Mouse (Mus musculus) kidney, postnatal 14 days (tissue): ENCODE measurements around the gene Os9.
"Not testable (repeated sequence)": the region's sequence is repeated elsewhere in the genome, so short reads cannot be mapped to it uniquely, and the experiment has no call there.

ENCODE experiments used
- DNase-seq: peaks from one replicate; pipeline ENCODE4 v3.0.0; 2022; ENCODE audit warnings: mixed read lengths

Os9 gene

DNA sequence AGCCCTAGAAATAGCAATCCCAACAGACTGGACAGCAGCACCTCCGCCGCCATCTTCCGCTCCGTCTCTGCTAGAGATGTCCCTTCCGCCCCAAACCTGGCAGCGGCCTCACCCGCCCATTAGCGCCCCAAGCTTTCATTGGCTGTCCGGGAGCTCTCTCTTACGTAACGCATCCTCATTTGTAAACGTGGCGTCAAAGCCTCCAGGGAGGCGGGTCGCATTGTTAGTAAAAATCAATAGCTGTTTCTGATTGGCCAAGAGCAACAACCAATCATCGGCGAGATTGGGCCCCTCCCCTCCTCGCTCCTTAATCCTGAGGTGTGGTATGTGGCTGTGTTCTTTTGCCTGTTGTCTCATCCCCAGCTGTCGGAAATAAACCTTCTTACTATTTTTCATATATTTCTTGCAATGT, at the start of gene Os9:
TSS of gene Os9 (minus strand) at position 66 of the 412 bp plus-strand sequence.
- DNase-seq: peak; percentile 98

DNA sequence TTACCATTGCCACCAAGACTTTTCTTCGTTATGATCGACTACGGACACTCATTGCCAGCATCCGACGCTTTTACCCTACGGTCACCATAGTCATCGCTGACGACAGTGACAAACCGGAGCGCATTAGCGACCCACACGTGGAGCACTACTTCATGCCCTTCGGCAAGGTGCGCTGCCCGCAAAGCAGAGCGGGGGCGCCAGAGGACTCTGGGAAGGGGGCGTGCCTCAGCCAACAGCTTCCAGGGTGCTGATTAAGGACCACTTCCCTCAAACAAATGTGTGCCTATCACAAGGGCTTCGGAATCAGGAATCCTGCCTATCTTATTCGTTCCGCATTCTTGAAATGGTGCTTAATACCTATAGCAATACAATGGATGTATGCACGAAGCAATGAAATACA, 49.1 kb upstream of the Os9 start:
- no peak for DNase-seq

DNA sequence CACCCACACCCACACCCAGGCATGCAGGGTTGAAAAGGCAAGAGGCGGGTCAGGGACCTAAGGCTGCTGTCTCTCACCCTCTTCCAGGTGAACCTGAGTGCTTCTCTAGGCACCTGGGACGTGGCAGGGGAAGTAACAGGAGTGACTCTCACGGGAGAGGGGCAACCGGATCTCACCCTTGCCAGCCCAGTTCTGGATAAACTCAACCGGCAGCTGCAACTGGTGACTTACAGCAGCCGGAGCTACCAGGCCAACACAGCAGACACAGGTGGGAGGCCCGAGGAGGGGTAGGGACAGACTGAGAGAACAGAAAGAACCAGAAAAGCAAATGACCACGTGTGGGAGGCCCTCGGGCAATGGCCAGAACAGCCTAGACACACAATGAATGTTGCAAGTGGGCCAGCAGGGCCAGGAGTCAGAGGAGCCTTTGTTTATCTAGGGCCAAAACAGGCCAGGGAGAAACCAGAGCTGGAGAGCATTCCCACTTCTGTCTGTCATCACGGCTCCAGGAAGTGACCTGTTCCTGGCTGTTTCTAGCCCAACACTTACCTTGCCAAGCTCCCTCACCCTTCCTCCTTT, 46.8 kb upstream of the Os9 start:
- DNase-seq: no peak

DNA sequence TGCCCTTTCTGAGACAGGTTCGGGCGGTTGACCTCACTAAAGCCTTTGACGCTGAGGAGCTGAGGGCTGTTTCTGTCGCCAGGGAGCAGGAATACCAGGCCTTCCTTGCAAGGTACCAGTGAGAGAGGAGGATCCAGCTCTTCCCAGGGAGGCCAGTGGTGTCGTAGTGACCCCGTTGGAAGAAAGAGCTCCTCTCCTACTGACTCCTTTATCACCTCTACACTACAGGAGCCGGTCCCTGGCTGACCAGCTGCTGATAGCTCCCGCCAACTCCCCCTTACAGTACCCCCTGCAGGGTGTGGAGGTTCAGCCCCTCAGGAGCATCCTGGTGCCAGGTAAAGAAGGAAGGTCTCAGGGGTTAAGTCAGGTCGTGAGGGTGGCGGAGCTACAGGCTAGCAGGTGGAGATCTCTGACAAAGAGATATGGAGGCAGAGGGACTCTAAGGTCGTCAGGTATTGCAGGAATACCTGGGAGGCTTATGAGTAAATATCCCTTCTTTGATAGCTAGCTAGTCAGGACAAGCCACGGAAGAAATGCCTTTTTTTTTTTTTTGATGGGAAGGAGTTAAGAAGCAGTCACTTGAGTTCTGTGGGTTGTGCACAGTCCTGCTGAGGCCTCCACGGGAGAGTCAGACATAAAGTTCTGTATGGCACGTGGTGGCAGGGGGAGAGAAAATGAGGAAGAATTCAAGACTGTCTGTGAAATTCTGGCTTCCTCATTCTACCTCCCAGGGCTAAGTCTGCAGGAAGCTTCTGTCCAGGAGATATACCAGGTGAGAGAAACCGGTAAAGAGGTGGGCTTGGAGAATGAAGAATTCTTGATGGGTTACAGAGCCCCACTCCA, 46.1 kb upstream of the Os9 start:
- no peak for DNase-seq

DNA sequence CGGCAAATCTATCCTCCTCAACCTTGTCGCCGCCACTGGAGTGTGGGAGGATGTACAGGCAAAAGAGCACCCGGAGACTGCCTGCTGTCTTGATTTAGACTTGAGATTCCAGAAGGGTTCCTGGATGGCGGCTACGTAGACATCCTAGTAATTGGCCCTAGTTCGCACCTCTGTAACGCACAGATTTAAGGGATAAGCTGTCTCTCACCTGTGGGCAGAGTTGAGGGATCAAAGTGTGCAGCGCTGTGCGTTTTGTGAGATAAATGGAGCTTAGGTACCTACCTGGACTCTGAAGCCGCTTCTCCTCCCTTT, 45.4 kb upstream of the Os9 start:
- DNase-seq: no peak

DNA sequence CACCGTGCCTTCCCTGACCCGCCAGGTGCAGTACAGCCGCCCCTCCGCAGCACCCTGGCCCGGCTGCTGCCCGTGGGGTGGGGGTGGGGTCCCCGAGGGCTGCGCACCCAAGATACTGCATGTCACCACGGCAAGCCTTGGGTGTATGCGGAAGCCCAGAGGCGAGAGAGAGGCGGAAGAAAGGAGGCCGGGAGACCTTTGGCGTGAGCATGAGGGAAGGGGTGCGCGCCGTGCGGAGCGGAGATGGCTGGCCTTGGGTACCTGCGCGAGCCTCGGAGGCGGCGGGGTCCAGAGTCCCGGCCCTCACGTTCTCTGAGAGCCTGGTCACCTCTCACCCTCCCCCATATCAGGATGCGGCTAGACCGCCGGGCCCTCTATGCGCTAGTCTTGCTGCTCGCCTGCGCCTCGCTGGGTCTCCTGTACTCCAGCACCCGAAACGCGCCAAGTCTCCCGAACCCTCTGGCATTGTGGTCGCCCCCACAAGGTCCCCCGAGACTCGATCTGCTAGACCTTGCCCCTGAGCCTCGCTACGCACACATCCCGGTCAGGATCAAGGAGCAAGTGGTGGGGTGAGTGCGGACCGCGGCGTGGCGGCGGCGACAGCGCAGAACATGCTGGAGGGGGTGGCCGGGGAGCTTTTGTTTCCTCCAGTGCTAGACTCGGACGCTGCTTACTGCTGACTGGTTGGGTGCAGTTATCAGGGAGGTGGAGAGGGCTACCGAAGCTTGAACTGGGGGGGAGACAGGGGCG, 44.9 kb upstream of the Os9 start:
- no peak for DNase-seq

DNA sequence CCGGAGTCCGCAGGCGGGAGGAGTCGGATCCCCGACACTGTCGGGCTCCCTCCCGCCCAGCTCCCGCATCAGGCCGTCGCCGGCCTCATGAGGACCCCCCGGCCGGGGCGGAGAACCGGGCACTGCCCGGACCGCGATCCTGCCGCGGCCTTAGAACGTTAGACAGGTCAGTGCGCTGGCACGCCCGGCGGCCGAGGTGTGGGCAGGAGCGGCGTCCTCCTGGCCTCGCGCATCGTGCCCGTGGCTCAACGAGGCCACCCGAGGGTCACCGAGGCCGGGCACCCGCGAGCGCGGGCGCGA, 44.4 kb upstream of the Os9 start:
- DNase-seq: no peak

- DNase-seq: peak; percentile 79
Measured at GRCm38 (mm10) chr10:127164631-127165353, 43.9 kb upstream of the Os9 start, which contains the start of gene B4galnt1. TSS of gene B4galnt1 (plus strand) at chr10:127165225.

DNA sequence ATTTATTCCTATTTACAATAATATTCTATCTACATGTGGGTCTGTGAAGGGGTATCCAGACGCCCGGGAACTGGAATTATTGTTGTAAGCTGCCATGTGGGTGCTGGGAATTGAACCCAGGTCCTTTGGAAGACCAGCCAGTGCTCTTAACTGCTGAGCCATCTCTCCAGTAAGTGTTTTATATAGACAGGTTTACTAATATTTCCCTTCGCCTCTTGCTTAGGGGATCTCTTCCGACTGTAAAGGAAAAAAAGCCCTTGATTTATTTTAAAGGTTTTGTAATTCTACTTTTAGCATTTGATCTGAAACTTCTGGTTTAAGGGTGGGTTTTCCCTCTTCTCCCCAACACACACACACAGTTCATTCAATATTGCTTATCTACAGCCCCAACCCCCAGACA, 43.3 kb upstream of the Os9 start:
- DNase-seq: no peak

DNA sequence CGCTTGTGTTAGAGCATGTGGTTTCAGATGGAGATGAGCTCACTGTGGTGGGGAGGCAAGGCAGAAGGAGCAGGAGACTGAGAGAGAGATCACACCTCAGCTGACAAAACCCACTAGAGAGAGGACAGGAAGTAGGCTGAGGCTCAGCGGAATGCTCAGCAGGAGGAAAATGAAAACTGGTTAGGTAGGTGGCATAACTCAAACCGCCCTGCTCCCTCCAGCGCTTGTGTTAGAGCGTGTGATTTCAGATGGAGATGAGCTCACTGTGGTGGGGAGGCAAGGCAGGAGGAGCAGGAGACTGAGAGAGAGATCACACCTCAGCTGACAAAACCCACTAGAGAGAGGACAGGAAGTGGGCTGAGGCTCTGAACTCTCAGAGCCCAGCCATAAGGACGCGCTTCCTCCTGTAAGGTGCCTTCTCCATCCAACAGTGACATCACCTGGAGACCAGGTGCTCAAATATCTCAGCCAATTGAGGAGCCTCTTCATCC, 41.9 kb upstream of the Os9 start:
- DNase-seq: not testable (repeated sequence)

DNA sequence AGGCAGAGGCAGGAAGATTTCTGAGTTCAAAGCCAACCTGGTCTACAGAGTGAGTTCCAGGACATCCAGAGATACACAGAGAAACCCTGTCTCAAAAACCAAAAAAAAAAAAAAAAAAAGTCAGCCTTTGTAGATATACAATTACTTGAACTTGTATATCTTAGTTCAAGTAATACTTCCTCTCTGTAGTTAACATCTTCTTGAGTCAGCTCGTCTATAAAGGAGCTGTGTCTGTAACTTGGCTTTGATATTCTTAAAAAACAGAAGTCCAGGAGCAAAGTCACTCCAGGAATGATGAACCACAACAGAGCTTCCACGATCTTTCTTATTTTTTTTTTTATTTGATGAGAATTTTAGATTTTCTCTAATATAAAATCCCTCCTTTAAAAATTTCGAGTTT, 39.8 kb upstream of the Os9 start:
- DNase-seq: no peak

GRCm38 (mm10) chr10:127160081-127160480, 39.1 kb upstream of the Os9 start:
- DNase-seq: no peak

GRCm38 (mm10) chr10:127158471-127158870, 37.5 kb upstream of the Os9 start:
- DNase-seq: no peak

GRCm38 (mm10) chr10:127156511-127156910, 35.6 kb upstream of the Os9 start:
- no peak for DNase-seq

DNA sequence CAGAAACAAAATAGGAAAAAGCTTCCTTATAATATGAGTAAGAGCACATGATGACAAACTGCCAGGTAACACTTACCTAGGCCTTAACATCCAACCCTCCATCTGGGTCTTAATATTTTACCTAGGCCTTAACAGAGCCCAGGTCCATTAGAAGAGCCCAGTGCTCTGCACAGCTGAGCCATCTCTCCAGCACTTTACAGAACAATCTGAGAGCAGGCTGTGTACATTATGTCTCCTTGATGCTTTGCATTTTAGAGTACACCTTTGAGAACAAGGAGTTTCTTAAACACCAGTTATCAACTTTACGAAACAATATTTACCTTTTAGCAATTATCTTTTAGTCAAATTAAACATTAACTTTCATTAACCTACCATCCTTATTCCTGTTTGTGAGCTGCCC, 35.2 kb upstream of the Os9 start:
- no peak for DNase-seq

- DNase-seq: no peak
Measured at GRCm38 (mm10) chr10:127154652-127155051, 33.7 kb upstream of the Os9 start.

GRCm38 (mm10) chr10:127154241-127154640, 33.3 kb upstream of the Os9 start:
- DNase-seq: peak; percentile 22

DNA sequence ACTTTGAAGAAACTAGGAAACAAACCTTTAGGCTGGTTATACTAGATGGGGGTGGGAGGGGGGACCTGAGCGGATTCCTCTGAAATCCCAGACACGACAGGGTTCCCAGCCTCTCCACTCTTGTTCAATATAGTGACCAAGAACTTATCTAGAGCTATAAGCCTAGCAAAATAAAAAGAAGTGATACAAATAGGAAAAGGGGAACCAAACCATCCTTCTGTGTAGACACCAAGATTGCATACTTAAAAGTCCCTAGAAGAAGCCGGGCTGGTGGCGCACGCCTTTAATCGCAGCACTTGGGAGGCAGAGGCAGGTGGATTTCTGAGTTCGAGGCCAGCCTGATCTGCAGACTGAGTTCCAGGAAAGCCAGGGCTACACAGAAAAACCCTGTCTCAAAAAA, 32.4 kb upstream of the Os9 start:
- DNase-seq: no peak

- DNase-seq: not testable (repeated sequence)
Measured at GRCm38 (mm10) chr10:127152556-127152955, 31.6 kb upstream of the Os9 start.

DNA sequence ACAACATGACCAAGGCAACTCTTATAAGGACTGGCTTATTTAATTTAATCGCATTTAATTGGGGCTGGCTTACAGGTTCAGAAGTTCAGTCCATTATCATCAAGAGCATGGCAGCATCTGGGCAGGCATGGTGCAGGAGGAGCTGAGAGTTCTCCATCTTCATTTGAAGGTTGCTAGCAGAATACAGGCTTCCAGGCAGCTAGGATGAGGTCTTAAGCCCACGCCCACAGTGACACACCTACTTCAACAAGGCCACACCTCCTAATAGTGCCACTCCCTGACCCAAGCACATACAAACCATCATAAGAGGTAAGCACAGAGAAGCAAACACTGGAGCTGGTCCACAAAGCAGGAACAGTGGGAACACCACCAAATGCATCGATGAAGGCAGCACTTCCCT, 30.3 kb upstream of the Os9 start:
- DNase-seq: not testable (repeated sequence)

DNA sequence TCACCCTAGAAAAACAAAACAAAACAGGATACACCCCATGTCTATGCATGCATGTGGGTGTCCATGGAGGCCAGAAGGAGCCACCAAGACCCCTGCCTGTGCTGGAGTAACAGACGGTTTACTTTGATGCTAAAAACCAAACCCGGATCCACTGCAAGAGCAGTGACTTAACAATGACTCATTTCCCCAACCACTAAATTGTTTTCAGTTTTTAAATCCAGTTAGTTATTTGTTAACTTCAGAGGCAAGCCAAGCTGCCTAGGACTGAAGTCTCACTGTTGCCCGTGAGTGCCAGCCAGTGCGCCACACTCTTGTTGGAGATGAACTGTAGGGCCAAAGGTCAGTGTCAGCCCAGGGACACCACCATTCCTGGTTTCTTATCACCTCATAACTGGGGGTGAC, 29.5 kb upstream of the Os9 start:
- peak; percentile 70 for DNase-seq

- peak; percentile 32 for DNase-seq
Measured at GRCm38 (mm10) chr10:127147135-127147534, 26.2 kb upstream of the Os9 start.

DNA sequence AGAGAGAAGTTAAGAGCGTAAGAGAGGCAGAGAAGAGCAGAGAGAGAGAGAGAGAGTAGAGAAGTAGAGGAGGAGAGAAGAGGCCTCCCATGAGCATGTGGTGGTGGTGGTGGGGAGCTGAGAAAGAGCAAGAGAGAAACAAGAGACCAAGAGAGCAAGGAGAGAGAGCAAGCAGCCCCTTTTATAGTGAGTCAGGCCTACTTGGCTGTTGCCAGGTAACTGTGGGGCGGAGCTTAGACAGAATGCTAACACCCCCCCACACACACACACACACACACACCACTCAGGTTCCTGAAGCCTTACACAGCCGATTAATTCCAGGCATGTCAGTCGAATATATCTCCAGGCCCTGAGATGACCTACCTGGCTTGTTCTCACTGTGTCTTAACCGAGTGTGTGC, 24.4 kb upstream of the Os9 start:
- no peak for DNase-seq
